Comparison of ENCODE assay signal across 10 mouse cellular contexts in genomic region chr7:134408641-134409040, GRCm38 (mm10). TPM values are rescaled to one million over a fixed set of nuclear protein-coding genes. Genes with fewer than 3 reads are reported as not detected.
DNase-seq lines count a peak whose midpoint lies in the region; ATAC-seq and TF ChIP-seq lines count a peak whose summit lies in the region.
"Had no signal": no experiment of that assay in that cellular context is flagged by ENCODE, and none has a peak within 500 bp of the region (broad histone marks: within the 10 kb centered on the region; RNA-seq: fewer than 3 reads in every experiment).

No protein-coding gene starts in this region.

- H3K27me3 ChIP-seq in kidney, embryonic 15.5 days: no peaks in the 10 kb centered on the region
- H3K27me3 ChIP-seq in stomach, postnatal 0 days (ENCODE audit: control insufficient read depth, insufficient read depth, low read length): no peaks in the 10 kb centered on the region

- no peak overlapping the region for H3K27ac ChIP-seq in kidney, embryonic 15.5 days
- H3K27ac ChIP-seq in stomach, postnatal 0 days (replicated peaks): no peak overlapping the region

- TF ChIP-seq CTCF in stomach, postnatal 0 days (IDR thresholded peaks at IDR 0.05; ENCODE audit: low read depth): no peak

- peak; percentile 49 for DNase-seq in kidney, adult 18-20 months
- peak; percentile 78 for DNase-seq in cerebellum, adult 11-12 months
- peak; percentile 97 for DNase-seq in cerebellum, postnatal 10 days
- DNase-seq in kidney, postnatal 4 days: peak; percentile 23 to 48
- no peak for DNase-seq in stomach, postnatal 0 days (ENCODE audit: low spot score)
- DNase-seq in thymus, postnatal 14 days: no peak
- DNase-seq: adrenal gland, postnatal 10 days had no signal

- peaks cover 34% of the 10 kb centered on the region for H3K4me1 ChIP-seq in kidney, embryonic 15.5 days
- H3K4me1 ChIP-seq in stomach, postnatal 0 days (replicated peaks; ENCODE audit: control insufficient read depth, insufficient read depth): no peaks in the 10 kb centered on the region

- no peak overlapping the region for H3K4me3 ChIP-seq in kidney, embryonic 15.5 days (replicated peaks)
- no peak overlapping the region for H3K4me3 ChIP-seq in stomach, postnatal 0 days (ENCODE audit: low read depth, low read length)
- H3K4me3 ChIP-seq: heart, embryonic 12.5 days had no signal

- no peaks in the 10 kb centered on the region for H3K9me3 ChIP-seq in kidney, embryonic 15.5 days (replicated peaks)
- no peaks in the 10 kb centered on the region for H3K9me3 ChIP-seq in stomach, postnatal 0 days (ENCODE audit: control insufficient read depth, low read length)
- H3K9me3 ChIP-seq: heart, embryonic 12.5 days had no signal

- TF ChIP-seq EP300 in stomach, postnatal 0 days (optimal IDR thresholded peaks at IDR 0.05): no peak

- H3K36me3 ChIP-seq in kidney, embryonic 15.5 days: no peaks in the 10 kb centered on the region
- no peaks in the 10 kb centered on the region for H3K36me3 ChIP-seq in stomach, postnatal 0 days (ENCODE audit: control insufficient read depth, insufficient read depth, low read length)
- H3K36me3 ChIP-seq: heart, embryonic 12.5 days had no signal

- no peak overlapping the region for H3K9ac ChIP-seq in kidney, embryonic 15.5 days
- H3K9ac ChIP-seq in stomach, postnatal 0 days (ENCODE audit: low read length): no peak overlapping the region
- H3K9ac ChIP-seq: heart, embryonic 12.5 days had no signal

- 70% methylated on average over 13 of the region's 13 CpGs for WGBS in kidney, embryonic 15.5 days
- 67% methylated on average over 13 of the region's 13 CpGs for WGBS in stomach, postnatal 0 days

- ATAC-seq in kidney, embryonic 15.5 days (replicated peaks; ENCODE audit: low FRiP score): no peak
- no peak for ATAC-seq in stomach, postnatal 0 days (ENCODE audit: low FRiP score, low TSS enrichment)

- H3K4me2 ChIP-seq in kidney, embryonic 15.5 days: no peak overlapping the region
- no peak overlapping the region for H3K4me2 ChIP-seq in stomach, postnatal 0 days (replicated peaks; ENCODE audit: low read depth)
- H3K4me2 ChIP-seq: heart, embryonic 12.5 days had no signal

RNA-seq across cellular contexts. Expression of gene D7Ertd443e, which starts 23.2 kb away (rescaled TPM):
- 0.08 and 0.10 TPM in 2 replicates for polyA plus RNA-seq in kidney, embryonic 15.5 days (2015; fragmentation: Nextera tagmentation; extraction: Ambion mirVana)
- polyA plus RNA-seq in stomach, postnatal 0 days (2015; fragmentation: Nextera tagmentation; extraction: Ambion mirVana): 0.38 and 0.51 TPM in 2 replicates
- polyA plus RNA-seq: liver, adult 2 months had no signal

Comparison
In these comparisons a context has a peak if more than half of its experiments do, and no peak if none do; other contexts are left out.
1. DNase-seq: peak in kidney, adult 18-20 months (single experiment), cerebellum, adult 11-12 months (single experiment), cerebellum, postnatal 10 days (2 of 2) and kidney, postnatal 4 days (2 of 2); none in stomach, postnatal 0 days (single experiment) and thymus, postnatal 14 days (single experiment).